Mouse (Mus musculus): ENCODE data around the gene Chpt1.
"Not testable (repeated sequence)": the region's sequence is repeated elsewhere in the genome, so short reads cannot be mapped to it uniquely, and the experiment has no call there.

Gene Chpt1

DNA sequence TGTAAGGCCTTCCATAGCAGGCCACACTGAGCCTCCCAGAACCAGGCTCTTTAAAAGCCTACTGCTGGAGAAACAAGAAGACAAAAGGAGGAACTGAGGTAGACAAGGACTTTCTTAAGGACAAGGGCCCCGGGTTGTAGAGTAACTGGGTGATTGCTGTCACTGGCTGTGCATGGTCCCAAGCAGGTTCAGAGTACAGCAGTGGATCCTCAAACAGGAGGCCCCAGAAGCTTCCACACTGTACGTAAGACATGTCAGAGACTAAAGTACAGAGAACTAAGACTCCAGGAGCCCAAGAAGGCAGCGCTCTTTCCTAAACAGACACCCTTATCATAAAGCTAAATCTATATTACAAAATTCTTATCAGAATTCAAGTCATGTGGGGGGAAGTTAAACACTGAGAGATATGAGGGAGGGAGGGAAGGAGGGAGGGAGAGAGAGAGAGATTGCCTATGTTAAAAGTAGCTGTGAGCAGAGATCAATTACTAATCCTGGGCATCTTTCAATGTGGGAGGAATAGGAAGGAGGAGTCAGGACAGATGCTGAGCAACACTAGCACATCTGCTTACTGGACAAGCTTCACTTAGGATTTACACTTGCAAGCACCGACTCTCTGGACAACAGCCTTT is 8.8 kb downstream of the Chpt1 start:
- DNase-seq (ENCODE audit: low spot score): no peak

DNA sequence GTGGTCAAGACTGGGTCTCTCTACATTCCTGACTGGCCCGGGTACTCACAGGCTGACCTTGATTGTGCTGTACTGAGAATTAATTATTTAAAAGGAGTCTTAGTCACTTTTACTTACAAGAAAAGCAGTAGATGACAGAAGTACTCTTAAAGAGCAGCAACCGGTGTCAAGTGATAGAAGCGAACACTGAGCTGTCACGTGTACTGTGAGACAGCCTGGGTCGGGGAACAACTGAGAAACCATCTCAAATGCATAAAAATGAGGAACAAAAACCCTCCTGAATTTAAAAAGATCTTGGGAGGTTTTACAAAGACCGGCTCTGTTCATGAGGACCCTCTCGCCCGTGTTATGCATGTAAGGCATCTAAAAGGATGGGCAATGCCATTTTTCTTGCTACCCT is 11.2 kb downstream of the Chpt1 start:
- no peak for DNase-seq (ENCODE audit: low spot score)

DNA sequence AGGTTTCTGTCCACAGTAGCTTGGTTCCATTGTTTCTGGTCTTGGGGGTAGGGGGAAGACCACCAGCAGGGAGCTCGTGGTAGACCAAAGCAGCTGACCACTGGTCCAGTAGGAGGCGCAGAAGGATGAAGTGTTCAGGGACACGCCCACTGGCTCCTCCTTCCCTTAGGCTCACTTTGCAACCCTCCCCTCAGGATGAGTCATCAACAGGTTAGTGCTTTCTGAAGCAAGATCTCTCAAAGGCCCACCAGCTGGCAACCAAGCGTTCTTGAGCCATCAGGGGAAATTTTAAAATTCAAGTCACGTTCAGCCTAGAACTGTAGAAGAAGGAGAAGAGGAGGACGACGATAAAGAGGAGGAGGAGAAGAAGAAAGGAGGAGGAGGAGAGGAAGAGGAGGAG is 12.2 kb downstream of the Chpt1 start:
- no peak for DNase-seq (ENCODE audit: low spot score)

DNA sequence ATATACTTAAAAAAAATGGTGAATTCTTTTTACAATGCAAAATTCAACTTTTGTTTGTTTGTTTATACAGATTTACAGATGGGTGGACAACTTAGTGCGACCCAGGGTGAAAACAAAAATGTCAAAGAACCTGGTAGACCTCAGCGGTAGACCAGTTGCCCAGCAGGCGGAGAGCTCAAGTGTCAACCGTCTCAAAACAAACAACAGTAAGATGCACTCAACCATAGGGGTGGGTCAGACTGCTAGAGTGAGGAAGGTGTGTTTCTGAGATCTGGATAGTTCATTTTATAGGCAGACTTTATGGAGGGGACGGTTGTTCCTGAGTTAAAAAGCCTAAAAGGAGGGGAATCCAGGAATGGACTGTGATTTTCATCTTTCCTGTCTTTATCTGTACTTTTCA is 15.2 kb downstream of the Chpt1 start:
- no peak for DNase-seq (ENCODE audit: low spot score)

DNA sequence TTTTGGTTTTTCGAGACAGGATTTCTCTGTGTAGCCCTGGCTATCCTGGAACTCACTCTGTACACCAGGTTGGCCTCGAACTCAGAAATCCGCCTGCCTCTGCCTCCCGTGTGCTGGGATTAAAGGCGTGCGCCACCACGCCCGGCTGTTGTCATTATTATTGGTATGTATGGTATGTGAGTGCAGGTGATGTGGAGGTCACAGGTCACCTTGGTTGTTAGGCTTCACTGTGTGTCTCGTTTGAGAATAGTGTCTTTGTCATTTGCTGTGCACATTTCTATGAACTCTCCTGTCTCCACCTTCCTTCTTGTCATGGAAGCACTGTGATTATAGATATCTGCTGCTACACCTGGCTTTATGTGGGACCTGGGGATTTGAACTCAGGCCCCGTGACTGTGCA is 21.0 kb downstream of the Chpt1 start:
- not testable (repeated sequence) for DNase-seq (ENCODE audit: low spot score)

DNA sequence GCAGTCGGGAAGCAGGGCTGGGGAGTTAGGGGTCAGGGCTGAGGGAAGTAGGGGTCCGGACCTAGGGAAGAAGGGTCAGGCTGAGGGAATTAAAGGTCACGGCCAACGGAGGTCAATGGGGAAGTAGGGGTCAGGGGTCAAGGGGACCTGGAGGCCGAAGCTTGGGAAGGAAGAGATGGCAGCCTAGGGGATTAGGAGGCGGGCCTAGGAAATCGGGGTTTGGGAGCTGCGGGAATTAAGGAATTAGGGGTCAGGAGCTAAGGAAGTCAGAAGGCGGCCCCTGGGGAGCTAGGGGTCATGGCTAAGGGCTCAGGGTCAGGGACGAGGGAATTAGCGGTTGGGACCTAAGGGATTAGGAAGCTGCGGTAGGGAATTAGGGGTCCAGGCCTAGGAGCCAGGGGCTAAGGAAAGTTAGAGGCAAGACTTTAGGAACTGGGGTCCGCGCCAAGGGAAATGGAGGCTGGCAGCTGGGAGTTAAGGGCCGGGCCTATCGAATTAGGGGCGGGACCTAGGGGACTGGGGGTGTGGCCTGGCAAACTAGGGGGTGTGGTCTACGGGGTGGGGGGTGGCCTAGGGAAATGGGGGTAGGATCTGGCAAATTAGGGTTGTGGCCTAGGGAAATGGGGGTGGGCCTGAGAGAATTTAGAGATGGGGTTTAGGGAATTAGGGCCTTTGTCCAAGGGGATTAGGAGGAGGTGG is 43.6 kb downstream of the Chpt1 start:
- DNase-seq (ENCODE audit: low spot score): no peak

DNA sequence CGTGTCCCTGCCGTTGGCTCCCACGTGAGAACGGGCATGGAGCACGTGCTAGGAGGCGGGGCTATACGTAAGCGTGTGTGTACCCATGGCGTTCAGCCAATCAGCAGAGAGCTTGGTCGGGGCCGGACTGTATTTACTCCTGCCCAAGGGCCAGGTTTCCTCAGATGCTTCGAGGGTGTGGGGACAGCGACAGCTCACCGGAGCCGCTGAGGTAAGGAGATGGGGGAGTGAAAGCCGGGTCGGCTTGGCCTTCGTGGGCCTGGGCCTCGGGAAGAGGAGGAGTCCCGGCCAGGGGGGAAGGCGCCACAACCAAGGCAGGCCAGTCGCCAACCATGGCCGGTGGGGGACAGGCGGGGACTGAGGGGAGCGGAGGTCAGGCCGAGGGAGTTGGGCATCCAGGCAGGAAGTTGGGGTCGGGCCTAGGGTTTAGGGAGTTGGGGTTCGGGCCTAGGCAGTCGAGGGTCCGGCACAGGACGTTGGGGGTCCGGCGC is 44.3 kb downstream of the Chpt1 start, which contains the start of gene Sycp3:
Gene Sycp3, plus strand, starts transcription at position 68 of the 491 bp plus-strand sequence.
- no peak for DNase-seq (ENCODE audit: low spot score)

DNA sequence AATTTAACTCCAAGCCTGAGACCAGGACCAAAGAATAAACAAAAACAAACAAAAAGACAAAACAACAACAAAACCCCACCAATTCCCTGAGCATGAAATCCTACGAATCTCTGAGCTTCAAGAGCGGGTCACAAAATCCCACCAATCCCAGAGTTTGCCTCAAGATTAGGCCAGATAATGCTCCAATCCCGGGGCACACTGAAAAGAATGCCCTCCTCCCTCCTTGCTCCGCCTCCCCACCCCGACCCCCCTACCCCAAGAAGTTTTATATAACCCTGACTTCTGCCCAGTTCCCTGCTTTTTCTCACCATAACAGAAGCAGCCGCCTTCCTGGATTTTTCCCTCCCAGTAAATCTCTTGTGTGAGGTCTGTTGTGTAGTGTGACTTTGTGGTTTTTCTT is 46.1 kb downstream of the Chpt1 start:
- no peak for DNase-seq (ENCODE audit: low spot score)

DNA sequence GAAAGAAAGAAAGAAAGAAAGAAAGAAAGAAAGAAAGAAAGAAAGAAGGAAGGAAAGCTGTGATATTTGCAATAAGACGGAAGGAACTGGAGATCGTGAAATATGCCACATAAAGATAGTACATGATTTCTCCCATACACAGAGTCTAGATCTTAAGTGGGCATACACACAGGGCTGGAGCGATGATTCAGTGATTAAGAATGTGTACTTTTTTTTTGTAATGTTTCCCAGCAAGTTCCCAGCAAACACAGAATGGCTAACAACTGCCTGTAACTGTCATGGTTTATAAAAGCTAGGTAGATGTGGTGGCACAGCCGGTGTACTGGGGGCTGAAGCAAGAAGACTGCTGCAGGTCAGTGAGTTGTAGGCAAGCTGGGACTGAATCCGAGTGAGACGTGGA is 51.9 kb downstream of the Chpt1 start:
- DNase-seq (ENCODE audit: low spot score): no peak

DNA sequence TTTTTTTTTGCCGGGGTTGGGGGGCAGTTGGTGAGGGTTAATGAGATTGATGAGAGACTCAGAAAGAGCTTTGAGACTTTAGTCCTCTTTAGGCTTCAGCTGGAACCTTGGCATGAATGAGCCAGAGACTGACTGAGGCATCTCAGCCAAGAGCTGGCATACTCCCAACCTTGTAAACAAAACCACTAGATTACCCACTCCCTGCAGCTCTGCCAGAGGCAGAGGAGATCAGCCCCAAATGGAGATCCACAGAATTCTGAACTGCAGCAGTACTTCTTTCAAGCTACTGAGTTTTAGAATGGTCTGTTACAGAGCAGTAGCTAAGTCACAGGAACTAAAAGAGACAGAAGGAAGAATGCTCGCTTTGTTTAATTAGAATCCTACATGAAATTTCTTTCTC is 52.7 kb downstream of the Chpt1 start:
- DNase-seq (ENCODE audit: low spot score): no peak

DNA sequence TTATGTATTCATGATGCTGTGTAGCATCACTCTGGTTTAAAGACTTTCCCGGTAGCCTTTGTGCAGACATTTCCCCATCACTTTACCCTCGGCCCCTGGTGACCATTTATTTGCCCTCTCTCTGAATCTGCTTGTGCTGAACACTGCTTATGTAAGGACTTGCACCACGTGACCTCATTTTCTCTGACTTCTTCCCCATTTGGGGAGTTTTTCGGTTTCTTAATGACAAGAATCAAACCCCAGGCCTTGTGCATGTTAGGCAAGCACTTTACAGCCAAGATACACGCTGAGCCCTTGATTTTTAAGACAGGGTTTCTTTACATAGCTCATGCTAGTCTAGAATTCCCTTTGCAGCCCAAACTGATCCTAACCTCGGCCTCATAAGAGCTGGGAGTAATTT is 62.6 kb downstream of the Chpt1 start:
- DNase-seq (ENCODE audit: low spot score): no peak

DNA sequence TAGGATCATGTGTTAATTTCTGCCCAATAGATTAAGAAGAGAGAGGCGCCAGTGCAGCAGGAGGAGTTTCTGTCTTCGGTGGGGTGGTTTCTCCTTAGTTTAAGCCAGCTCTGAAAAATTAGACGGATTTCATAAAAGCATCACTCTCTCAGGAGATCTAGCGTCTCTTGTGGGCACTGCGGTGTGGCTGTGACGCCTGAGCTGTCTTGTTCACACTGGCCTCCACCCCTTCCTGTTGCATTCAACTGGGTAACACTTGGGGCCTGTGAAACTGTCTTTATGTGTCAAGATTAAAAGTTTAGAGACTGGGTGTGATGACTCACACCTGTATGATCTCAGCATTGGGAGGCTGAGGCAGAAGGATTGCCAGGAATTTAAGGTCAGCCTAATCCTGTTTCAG is 75.9 kb downstream of the Chpt1 start:
- no peak for DNase-seq (ENCODE audit: low spot score)

DNA sequence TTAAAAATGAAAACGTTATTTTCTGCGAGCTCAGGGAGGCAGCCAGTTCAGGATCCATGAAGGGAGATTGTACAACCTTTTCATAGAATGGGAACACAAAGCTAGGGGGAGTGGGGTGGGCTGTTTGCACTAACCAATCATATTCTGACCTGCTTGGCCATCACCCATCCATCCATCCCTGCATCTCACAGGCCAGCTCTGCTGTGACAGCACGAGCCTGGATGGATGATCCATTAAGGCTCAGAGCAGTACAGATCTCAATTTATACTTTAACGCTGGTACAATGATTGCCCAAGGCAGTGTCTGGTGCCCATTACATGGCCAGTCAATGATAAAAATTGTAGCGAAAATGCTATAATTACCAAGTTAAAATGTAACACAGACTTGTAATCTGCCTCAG is 77.0 kb downstream of the Chpt1 start:
- no peak for DNase-seq (ENCODE audit: low spot score)

DNA sequence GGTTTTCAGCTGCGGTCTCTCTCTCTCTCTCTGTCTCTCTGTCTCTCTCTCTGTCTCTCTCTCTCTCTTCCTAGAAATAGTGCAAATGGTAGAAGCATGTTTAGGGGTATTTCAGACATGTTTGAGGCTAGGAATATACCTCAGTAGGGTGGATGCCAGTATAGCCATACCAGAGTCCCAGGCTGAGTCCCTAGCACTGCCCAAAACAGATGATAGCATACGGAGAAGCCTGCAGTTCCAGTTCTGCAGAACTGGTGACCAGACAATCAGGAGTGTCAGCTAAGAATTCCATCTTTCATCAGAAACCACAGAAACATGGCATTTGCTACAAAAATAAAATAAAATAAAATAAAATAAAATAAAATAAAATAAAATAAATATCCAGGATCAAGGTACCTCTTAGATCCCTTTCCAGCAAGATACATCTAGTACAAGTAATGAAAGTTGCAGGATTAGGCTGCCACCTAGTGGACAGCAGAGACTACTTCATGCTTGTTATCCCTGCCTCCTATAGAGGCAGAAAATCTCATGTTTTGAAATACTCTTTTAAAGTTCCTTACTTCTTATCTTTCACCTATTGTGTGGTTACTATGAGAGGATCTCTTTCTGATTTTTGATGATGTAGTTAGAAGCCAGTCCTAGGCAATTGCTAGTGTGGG is 77.6 kb downstream of the Chpt1 start:
- DNase-seq (ENCODE audit: low spot score): peak; percentile 88

DNA sequence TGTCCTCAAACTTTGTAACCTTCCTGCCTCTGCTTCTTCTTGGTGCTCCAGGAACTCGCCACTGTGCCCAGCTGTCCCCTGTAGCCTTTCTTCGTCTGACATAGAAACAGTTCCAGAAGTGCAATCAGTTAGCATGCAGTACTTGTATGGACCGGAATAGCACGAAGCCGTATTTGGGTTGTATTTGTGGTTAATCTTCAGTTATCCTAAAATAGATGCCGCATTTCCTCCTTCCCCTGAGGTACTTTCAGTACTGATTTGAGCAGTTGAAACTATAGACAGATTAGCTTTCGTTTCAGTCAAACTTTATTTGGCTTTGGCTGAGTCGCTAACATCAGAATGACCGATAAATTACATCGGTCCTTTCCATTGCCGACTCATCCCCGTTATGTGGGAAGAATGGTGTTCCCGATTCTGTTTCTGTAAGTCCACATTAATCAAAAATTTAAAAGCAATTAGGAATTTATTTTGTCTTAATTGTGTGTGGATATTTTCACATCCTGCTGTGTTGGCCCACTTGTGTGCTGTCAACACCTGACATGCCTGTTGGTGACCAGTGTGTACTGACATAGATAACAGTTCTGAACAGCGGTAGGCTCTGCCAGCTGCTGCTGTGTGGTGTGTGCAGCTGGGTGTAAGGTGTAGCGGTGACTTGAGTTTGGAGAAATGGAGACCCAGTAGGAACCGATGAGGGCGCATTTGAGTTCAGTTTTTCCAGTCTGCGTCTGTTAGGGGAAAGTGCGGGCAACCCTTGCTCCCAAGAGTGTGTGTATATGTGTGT is 83.0 kb downstream of the Chpt1 start:
- DNase-seq (ENCODE audit: low spot score): no peak

DNA sequence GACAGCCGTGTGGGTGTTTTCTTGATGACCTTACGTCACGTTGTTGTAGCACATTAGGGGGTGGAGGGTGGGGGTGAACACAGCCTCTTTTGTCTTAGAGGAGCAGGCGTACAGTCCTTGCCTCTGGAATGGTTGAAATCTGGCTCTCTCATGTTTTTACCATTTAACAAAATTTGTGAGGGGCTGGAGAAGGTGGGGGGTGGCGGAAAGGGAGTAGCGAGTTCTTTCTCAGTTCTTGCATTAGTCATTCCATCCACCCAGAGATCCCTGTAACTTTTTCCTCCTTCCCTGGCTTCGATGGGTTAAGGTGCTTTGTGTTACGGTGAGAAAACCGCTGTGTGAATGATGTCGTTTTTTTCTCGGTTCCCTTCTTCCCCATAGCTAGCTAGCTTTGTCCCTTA is 83.7 kb downstream of the Chpt1 start:
- DNase-seq (ENCODE audit: low spot score): no peak

DNA sequence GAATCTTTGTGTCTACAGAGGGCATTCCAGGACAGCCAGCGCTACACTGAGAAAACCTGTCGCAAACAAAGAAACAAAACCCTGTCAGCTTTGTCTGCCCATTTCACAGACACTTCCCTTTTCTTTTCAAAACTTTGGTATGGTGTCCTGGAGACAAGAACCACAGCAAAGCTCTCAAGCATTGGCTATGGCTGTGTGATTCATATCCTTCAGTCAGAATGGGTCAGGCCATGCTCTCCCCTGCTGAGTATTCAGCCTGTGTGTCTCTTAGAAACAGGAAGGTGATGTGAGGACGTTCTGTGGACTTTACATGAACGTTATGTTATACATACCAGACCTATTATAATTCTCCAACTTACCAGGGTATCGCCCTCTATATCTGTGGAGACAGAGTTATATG is 86.2 kb downstream of the Chpt1 start:
- DNase-seq (ENCODE audit: low spot score): no peak

DNA sequence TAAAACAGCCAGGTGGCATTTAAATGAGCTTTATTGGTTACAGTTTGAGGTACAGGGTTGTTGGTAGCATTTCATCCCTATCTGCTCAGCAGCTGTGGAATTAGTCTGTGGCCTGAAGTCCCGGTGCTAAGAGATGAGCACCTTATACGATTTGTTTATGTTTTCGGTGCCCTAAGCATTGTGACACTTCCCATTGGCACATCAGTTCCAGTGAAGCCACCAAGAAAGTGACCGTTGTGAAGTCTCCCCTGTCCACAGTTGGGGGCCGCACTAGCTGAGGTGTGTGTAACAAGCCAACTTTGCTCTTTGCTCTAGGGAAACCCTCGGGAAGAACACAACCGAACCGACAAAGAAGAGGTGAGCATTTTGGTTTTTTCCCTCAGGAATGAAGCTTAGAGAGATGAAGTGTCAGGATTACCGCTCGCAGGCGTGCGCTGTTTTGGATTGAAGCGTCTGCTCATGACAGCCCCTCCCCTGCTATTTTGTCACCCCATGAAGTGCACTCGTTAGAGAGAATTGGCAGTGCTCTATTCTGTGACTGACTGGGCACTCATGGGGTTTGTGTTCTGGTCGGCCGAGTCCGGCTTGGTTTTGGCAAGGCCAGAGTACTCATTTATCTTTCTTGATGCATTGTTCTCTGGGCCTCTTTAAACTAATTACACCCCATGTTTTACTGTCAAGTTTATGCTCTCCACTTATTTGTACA is 91.4 kb downstream of the Chpt1 start:
- no peak for DNase-seq (ENCODE audit: low spot score)

DNA sequence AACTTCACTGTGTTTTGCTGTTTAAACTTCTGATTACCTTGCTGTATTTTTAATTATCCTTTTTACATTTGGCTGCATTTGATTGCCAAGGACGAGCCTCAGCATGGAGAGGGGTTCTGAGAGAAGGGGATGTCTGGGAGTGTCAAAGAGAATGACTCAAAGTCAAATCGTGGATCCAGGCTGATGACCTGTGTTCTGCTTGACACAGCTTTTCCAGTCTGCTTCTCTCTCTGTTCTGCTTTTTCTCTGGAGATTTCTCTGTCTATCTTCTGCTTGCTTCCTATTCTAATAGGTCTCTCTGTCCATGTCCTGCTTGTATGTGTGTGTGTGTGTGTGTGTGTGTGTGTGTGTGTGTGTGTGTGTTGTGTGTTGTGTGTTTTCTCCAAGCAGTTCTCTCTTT is 94.1 kb downstream of the Chpt1 start:
- DNase-seq (ENCODE audit: low spot score): no peak

DNA sequence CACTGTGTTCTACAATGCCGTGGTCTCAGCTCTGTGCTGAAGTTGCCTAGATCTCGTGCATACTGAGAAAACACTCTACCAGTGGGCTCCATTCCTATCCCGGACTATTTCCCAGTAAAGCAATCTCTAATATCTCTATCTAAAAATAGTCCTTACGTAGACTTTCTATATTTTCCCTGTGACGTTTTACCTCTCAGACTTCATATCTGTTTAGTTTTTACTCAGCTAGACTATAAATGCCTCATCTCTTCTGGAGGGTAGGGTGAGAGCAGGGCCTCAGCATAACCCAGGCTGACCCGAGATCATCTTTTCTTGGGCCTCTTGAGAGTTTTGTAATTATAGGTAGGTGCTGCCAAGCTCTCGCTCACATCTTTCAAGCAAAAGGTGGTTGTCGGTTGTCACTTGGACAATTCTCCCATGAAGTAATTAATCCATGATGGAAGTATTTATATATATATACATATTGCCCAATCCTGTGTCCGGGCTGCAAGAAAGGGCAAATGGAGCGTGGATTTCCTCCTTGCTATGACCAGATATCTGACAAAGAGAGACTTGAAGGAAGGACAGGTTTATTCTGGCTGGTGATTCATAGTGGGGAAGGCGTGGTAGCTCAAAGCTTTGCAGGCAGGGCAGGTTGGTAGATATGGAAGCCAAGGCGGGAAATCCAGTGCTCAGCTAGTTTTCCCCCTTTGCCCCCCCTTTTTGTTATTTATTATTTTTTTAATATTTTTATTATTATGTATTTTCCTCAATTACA is 95.8 kb downstream of the Chpt1 start:
- no peak for DNase-seq (ENCODE audit: low spot score)

DNA sequence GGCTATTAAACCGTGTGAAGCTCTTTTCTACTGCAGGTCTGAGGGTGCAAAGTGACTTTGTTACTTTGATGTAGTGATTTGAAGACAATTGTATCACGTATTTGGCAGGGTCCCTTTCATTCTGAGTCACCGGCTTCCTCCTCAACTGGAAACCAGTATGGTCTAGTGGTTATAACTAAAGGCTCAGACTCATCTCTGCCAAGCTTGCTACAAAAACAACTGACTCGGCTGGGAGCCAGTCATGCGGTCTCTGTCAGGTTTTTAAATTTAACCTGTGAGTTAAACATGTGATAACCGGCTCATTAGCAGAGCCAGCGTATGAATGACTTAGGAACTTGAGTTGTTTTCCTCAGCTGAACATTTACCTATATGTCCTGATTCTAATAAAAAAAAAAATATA is 98.1 kb downstream of the Chpt1 start:
- DNase-seq (ENCODE audit: low spot score): no peak

Measured in embryo, embryonic 10 days (tissue).